Mouse (Mus musculus): ENCODE measurements around the gene Trappc6a.

- TF ChIP-seq EP300 (IDR thresholded peaks at IDR 0.05; ENCODE audit: insufficient read depth, low read depth, low read length) (no peak), CTCF (IDR thresholded peaks at IDR 0.05; ENCODE audit: low read depth, low read length) (no peak)
These were observed 851 bp downstream of the Trappc6a start for GRCm38 (mm10) chr7:19508924-19509568.
